Mouse (Mus musculus): Measurements from ENCODE around the gene Birc3. TPM values are rescaled to one million over a fixed set of nuclear protein-coding genes. Genes with fewer than 3 reads are reported as not detected.
"Not testable (repeated sequence)": the region's sequence is repeated elsewhere in the genome, so short reads cannot be mapped to it uniquely, and the experiment has no call there.

Gene Birc3
- polyA plus RNA-seq, 1 experiment from 2014 or later = 2.8 TPM

- ATAC-seq (ENCODE audit: insufficient read depth, low FRiP score, low TSS enrichment) = no peak
- Histone ChIP-seq H3K4me3 (ENCODE audit: low read depth, low read length) (no peak overlapping the region), H3K9me3 (ENCODE audit: control insufficient read depth, low read length) (no peaks in the 10 kb centered on the region), H3K9ac (ENCODE audit: low read length) (no peak overlapping the region), H3K27me3 (ENCODE audit: control insufficient read depth, insufficient read depth, low read length) (no peaks in the 10 kb centered on the region), H3K4me2 (ENCODE audit: low read depth) (no peak overlapping the region), H3K4me1 (ENCODE audit: control insufficient read depth, insufficient read depth, low read length) (no peaks in the 10 kb centered on the region), H3K27ac (ENCODE audit: low read depth, low read length) (no peak overlapping the region), H3K36me3 (ENCODE audit: control insufficient read depth, insufficient read depth, low read length) (no peaks in the 10 kb centered on the region)
- WGBS = 64% methylated on average over 4 of the region's 4 CpGs
- DNase-seq (ENCODE audit: low spot score) = no peak
Measured at GRCm38 (mm10) chr9:7871316-7872043, 1.5 kb downstream of the Birc3 start.

GRCm38 (mm10) chr9:7870556-7871315, 2.2 kb downstream of the Birc3 start:
- no peak overlapping the region for H3K27ac ChIP-seq (ENCODE audit: low read depth, low read length)
- H3K27me3 ChIP-seq (ENCODE audit: control insufficient read depth, insufficient read depth, low read length) = no peaks in the 10 kb centered on the region
- H3K9ac ChIP-seq (ENCODE audit: low read length) = no peak overlapping the region
- H3K4me1 ChIP-seq (ENCODE audit: control insufficient read depth, insufficient read depth, low read length) = no peaks in the 10 kb centered on the region
- no peak overlapping the region for H3K4me3 ChIP-seq (ENCODE audit: low read depth, low read length)
- DNase-seq (ENCODE audit: low spot score) = no peak
- no peak overlapping the region for H3K4me2 ChIP-seq (ENCODE audit: low read depth)
- WGBS = 91% methylated on average over 10 of the region's 10 CpGs
- ATAC-seq (ENCODE audit: insufficient read depth, low FRiP score, low TSS enrichment) = no peak
- no peaks in the 10 kb centered on the region for H3K9me3 ChIP-seq (ENCODE audit: control insufficient read depth, low read length)
- H3K36me3 ChIP-seq (ENCODE audit: control insufficient read depth, insufficient read depth, low read length) = no peaks in the 10 kb centered on the region

- no peak overlapping the region for H3K9ac ChIP-seq (ENCODE audit: low read length)
- no peak overlapping the region for H3K4me3 ChIP-seq (ENCODE audit: low read depth, low read length)
- WGBS = 92% methylated on average over 4 of the region's 4 CpGs
- no peaks in the 10 kb centered on the region for H3K9me3 ChIP-seq (ENCODE audit: control insufficient read depth, low read length)
- no peaks in the 10 kb centered on the region for H3K27me3 ChIP-seq (ENCODE audit: control insufficient read depth, insufficient read depth, low read length)
- H3K4me2 ChIP-seq (ENCODE audit: low read depth) = no peak overlapping the region
- no peaks in the 10 kb centered on the region for H3K4me1 ChIP-seq (ENCODE audit: control insufficient read depth, insufficient read depth, low read length)
- ATAC-seq (ENCODE audit: insufficient read depth, low FRiP score, low TSS enrichment) (no peak), DNase-seq (ENCODE audit: low spot score) (no peak)
- H3K27ac ChIP-seq (ENCODE audit: low read depth, low read length) = no peak overlapping the region
- H3K36me3 ChIP-seq (ENCODE audit: control insufficient read depth, insufficient read depth, low read length) = no peaks in the 10 kb centered on the region
Measured at GRCm38 (mm10) chr9:7868838-7869491, 4.0 kb downstream of the Birc3 start.

- Histone ChIP-seq H3K9ac (ENCODE audit: low read length) (no peak overlapping the region), H3K4me3 (ENCODE audit: low read depth, low read length) (no peak overlapping the region), H3K4me1 (ENCODE audit: control insufficient read depth, insufficient read depth, low read length) (no peaks in the 10 kb centered on the region), H3K27me3 (ENCODE audit: control insufficient read depth, insufficient read depth, low read length) (no peaks in the 10 kb centered on the region), H3K36me3 (ENCODE audit: control insufficient read depth, insufficient read depth, low read length) (no peaks in the 10 kb centered on the region), H3K9me3 (ENCODE audit: control insufficient read depth, low read length) (no peaks in the 10 kb centered on the region), H3K4me2 (ENCODE audit: low read depth) (no peak overlapping the region), H3K27ac (ENCODE audit: low read depth, low read length) (no peak overlapping the region)
- DNase-seq (ENCODE audit: low spot score) (no peak), ATAC-seq (ENCODE audit: insufficient read depth, low FRiP score, low TSS enrichment) (no peak)
- WGBS = 95% methylated on average over 3 of the region's 3 CpGs
Measured at GRCm38 (mm10) chr9:7867981-7868380, 5.0 kb downstream of the Birc3 start.

- H3K4me1 ChIP-seq (ENCODE audit: control insufficient read depth, insufficient read depth, low read length); DNase-seq (ENCODE audit: low spot score); H3K27ac ChIP-seq (ENCODE audit: low read depth, low read length); H3K4me3 ChIP-seq (ENCODE audit: low read depth, low read length); H3K9ac ChIP-seq (ENCODE audit: low read length); H3K4me2 ChIP-seq (ENCODE audit: low read depth); H3K36me3 ChIP-seq (ENCODE audit: control insufficient read depth, insufficient read depth, low read length); H3K27me3 ChIP-seq (ENCODE audit: control insufficient read depth, insufficient read depth, low read length); H3K9me3 ChIP-seq (ENCODE audit: control insufficient read depth, low read length); ATAC-seq (ENCODE audit: insufficient read depth, low FRiP score, low TSS enrichment): not testable (repeated sequence)
- WGBS = 85% methylated on average over 2 of the region's 2 CpGs
Measured at GRCm38 (mm10) chr9:7866981-7867380, 6.0 kb downstream of the Birc3 start.

GRCm38 (mm10) chr9:7860976-7861375, 12.0 kb downstream of the Birc3 start:
- Histone ChIP-seq H3K9me3 (ENCODE audit: control insufficient read depth, low read length) (no peaks in the 10 kb centered on the region), H3K27me3 (ENCODE audit: control insufficient read depth, insufficient read depth, low read length) (no peaks in the 10 kb centered on the region), H3K36me3 (ENCODE audit: control insufficient read depth, insufficient read depth, low read length) (no peaks in the 10 kb centered on the region), H3K4me2 (ENCODE audit: low read depth) (no peak overlapping the region), H3K9ac (ENCODE audit: low read length) (no peak overlapping the region), H3K27ac (ENCODE audit: low read depth, low read length) (no peak overlapping the region), H3K4me1 (ENCODE audit: control insufficient read depth, insufficient read depth, low read length) (no peaks in the 10 kb centered on the region), H3K4me3 (ENCODE audit: low read depth, low read length) (no peak overlapping the region)
- WGBS = 84% methylated on average over 5 of the region's 5 CpGs
- ATAC-seq (ENCODE audit: insufficient read depth, low FRiP score, low TSS enrichment) (no peak), DNase-seq (ENCODE audit: low spot score) (no peak)

- no peak for DNase-seq (ENCODE audit: low spot score)
- Histone ChIP-seq H3K4me3 (ENCODE audit: low read depth, low read length) (no peak overlapping the region), H3K4me1 (ENCODE audit: control insufficient read depth, insufficient read depth, low read length) (no peaks in the 10 kb centered on the region), H3K9ac (ENCODE audit: low read length) (no peak overlapping the region), H3K27me3 (ENCODE audit: control insufficient read depth, insufficient read depth, low read length) (no peaks in the 10 kb centered on the region), H3K36me3 (ENCODE audit: control insufficient read depth, insufficient read depth, low read length) (no peaks in the 10 kb centered on the region), H3K4me2 (ENCODE audit: low read depth) (no peak overlapping the region), H3K9me3 (ENCODE audit: control insufficient read depth, low read length) (no peaks in the 10 kb centered on the region), H3K27ac (ENCODE audit: low read depth, low read length) (no peak overlapping the region)
- 60% methylated on average over 3 of the region's 3 CpGs for WGBS
- no peak for ATAC-seq (ENCODE audit: insufficient read depth, low FRiP score, low TSS enrichment)
Measured at GRCm38 (mm10) chr9:7855912-7856311, 17.1 kb downstream of the Birc3 start.

- Histone ChIP-seq H3K27me3 (ENCODE audit: control insufficient read depth, insufficient read depth, low read length) (no peaks in the 10 kb centered on the region), H3K27ac (ENCODE audit: low read depth, low read length) (no peak overlapping the region), H3K9me3 (ENCODE audit: control insufficient read depth, low read length) (no peaks in the 10 kb centered on the region), H3K4me3 (ENCODE audit: low read depth, low read length) (no peak overlapping the region), H3K36me3 (ENCODE audit: control insufficient read depth, insufficient read depth, low read length) (no peaks in the 10 kb centered on the region), H3K9ac (ENCODE audit: low read length) (no peak overlapping the region), H3K4me2 (ENCODE audit: low read depth) (no peak overlapping the region), H3K4me1 (ENCODE audit: control insufficient read depth, insufficient read depth, low read length) (no peaks in the 10 kb centered on the region)
- DNase-seq (ENCODE audit: low spot score) (peak; percentile 33), ATAC-seq (ENCODE audit: insufficient read depth, low FRiP score, low TSS enrichment) (no peak)
- 41% methylated on average over 1 of the region's 1 CpGs for WGBS
Measured at GRCm38 (mm10) chr9:7855374-7855773, 17.6 kb downstream of the Birc3 start.

All from neural tube, embryonic 11.5 days (tissue).